Mouse (Mus musculus) intestine, embryonic 15.5 days (tissue): ENCODE data around the gene Atp6ap1l. TPM values are rescaled to one million over a fixed set of nuclear protein-coding genes. Genes with fewer than 3 reads are reported as not detected.
"Not testable (repeated sequence)": the region's sequence is repeated elsewhere in the genome, so short reads cannot be mapped to it uniquely, and the experiment has no call there.

Source experiments
- ATAC-seq: fragments of 200-750 bp; cut with Nextera tagmentation; 2 replicates; pipeline ENCODE4 v1.8.0; 2017; ENCODE audit warnings: moderate TSS enrichment, moderate library complexity
- H3K27ac ChIP-seq: fragments of 300-500 bp; sonication (generic); 2 replicates; pipeline ENCODE4 v1.5.1; 2015; ENCODE audit warnings: mild to moderate bottlenecking, inconsistent platforms
- H3K27me3 ChIP-seq: fragments of 300-500 bp; sonication (generic); replicated peaks from 2 replicates; pipeline ENCODE4 v1.6.1; 2015; ENCODE audit warnings: inconsistent platforms
- H3K36me3 ChIP-seq: fragments of 300-500 bp; sonication (generic); 2 replicates; pipeline ENCODE4 v1.6.1; 2015; ENCODE audit warnings: inconsistent platforms
- H3K4me1 ChIP-seq: fragments of 300-500 bp; sonication (generic); replicated peaks from 2 replicates; pipeline ENCODE4 v1.6.1; 2015; ENCODE audit warnings: inconsistent platforms
- H3K4me2 ChIP-seq: fragments of 300-500 bp; sonication (generic); replicated peaks from 2 replicates; pipeline ENCODE4 v1.6.1; 2015; ENCODE audit warnings: mild to moderate bottlenecking, inconsistent platforms
- H3K4me3 ChIP-seq: fragments of 300-500 bp; sonication (generic); replicated peaks from 2 replicates; pipeline ENCODE4 v1.5.1; 2015; ENCODE audit warnings: inconsistent platforms
- H3K9ac ChIP-seq: fragments of 300-500 bp; sonication (generic); 2 replicates; pipeline ENCODE4 v1.6.1; 2015; ENCODE audit warnings: inconsistent platforms
- H3K9me3 ChIP-seq: fragments of 300-500 bp; sonication (generic); 2 replicates; pipeline ENCODE4 v1.6.1; 2016; ENCODE audit warnings: inconsistent platforms
- WGBS: fragments of 180-500 bp; shearing (Covaris S2); methylation state at CpG from one replicate; pipeline ENCODE4 v1.1.7; 2015; 5-methylcytosine and 5-hydroxymethylcytosine counted together
- polyA plus RNA-seq: library from polyadenylated mRNA; unstranded; fragments of >200 nt; fragmentation: Nextera tagmentation; extraction: Ambion mirVana; gene quantifications from 2 replicates; pipeline ENCODE4 v1.2.1, GENCODE M21; 2015

Gene Atp6ap1l
- polyA plus RNA-seq = not detected in 2 replicates

DNA sequence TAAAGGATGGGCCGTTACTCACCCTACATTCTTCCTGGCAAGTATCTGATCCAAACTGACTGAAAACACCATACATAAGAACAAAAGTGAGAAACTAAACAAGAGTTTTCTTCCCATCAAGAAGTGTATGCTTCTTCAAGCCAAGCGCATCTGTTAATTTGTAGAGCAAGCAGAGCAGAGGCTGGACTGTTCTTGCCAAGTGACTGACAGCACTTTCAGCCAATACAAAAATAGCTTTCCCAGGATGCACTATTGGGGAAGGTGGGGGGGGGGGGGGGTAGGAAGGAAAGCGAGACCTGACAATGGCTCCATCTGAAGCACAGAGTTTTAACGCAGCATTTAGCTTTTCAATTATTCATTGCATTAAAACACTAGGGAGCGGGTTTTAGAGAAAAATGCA, at the start of gene Atp6ap1l:
TSS of gene Atp6ap1l (minus strand) at position 180 of the 400 bp plus-strand sequence.
- Histone ChIP-seq H3K4me1 (no peaks in the 10 kb centered on the region), H3K4me3 (no peak within 1 kb of the TSS), H3K36me3 (no peaks in the 10 kb centered on the region), H3K9me3 (no peaks in the 10 kb centered on the region), H3K27ac (no peak within 1 kb of the TSS), H3K27me3 (no peaks in the 10 kb centered on the region), H3K9ac (no peak within 1 kb of the TSS), H3K4me2 (no peak within 1 kb of the TSS)
- 93% methylated on average over 5 of the region's 5 CpGs for WGBS
- ATAC-seq = no peak

DNA sequence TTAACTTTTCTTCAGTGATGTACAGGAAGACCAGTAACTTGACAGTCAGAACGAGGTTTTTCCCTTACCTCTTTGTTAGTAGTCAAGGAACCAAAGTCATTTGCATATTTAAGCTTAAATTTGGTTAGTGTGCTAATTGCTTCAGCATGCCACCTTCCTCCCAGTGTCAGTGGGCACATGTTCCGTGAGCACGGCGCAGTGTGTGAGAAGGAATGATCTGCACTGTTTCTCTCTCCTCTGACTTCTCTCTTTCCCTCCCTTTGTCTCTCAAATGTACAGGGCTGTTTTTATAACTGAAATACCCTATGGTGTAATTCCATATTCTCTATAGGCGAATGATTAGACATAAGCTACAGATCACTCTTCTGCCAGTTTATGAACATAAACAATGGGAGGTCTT, 34.4 kb upstream of the Atp6ap1l start:
- H3K4me1 ChIP-seq = no peaks in the 10 kb centered on the region
- no peak overlapping the region for H3K9ac ChIP-seq
- 87% methylated on average over 5 of the region's 5 CpGs for WGBS
- no peaks in the 10 kb centered on the region for H3K36me3 ChIP-seq
- no peak overlapping the region for H3K4me3 ChIP-seq
- no peak for ATAC-seq
- no peaks in the 10 kb centered on the region for H3K9me3 ChIP-seq
- H3K4me2 ChIP-seq = no peak overlapping the region
- no peaks in the 10 kb centered on the region for H3K27me3 ChIP-seq
- H3K27ac ChIP-seq = no peak overlapping the region

DNA sequence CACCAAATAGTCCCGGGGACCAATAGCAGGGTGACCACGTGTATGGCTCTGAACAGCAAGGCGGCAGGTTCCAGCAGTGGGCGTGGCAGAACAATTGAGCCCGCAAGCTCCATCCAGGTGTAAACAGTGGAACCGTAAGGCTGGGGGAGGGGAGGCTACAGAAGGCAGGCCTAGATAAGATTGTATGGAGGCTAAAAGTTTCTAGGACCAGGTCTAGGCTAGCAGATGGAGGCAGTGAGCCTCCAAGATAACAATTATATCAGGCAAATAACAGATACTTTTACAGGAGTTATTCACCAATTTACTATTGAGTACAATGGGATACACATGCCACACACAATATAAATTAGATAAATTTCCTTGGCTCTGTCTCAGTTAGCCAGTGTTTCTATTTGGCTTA, 34.0 kb upstream of the Atp6ap1l start:
- WGBS = 46% methylated on average over 6 of the region's 6 CpGs
- Histone ChIP-seq H3K9ac (no peak overlapping the region), H3K36me3 (no peaks in the 10 kb centered on the region), H3K4me2 (no peak overlapping the region), H3K27me3 (no peaks in the 10 kb centered on the region), H3K4me3 (no peak overlapping the region), H3K9me3 (no peaks in the 10 kb centered on the region), H3K27ac (no peak overlapping the region), H3K4me1 (no peaks in the 10 kb centered on the region)
- ATAC-seq = peak; percentile 47; the same call in 1 of the 2 replicates

DNA sequence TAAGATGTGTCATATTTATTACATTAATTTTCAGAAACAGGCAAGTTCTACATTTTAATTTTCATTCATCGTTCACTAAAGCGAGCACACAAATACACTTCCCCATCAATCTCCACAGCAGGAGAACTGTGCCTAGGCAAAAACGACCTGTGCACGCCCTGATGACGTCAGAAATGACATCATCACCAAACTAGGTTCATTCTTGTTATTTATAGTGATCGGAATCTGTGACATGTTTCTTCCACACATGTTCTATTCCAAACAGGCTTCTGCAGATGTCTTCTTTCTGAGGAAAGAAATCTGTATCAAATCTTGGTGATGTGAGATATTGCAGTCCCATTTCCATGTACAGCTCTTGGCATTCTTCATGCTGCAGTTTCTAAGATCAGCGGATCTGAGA, 30.7 kb upstream of the Atp6ap1l start:
- Histone ChIP-seq H3K9ac (no peak overlapping the region), H3K9me3 (no peaks in the 10 kb centered on the region), H3K27ac (no peak overlapping the region), H3K27me3 (no peaks in the 10 kb centered on the region), H3K4me2 (no peak overlapping the region), H3K36me3 (no peaks in the 10 kb centered on the region), H3K4me1 (no peaks in the 10 kb centered on the region), H3K4me3 (no peak overlapping the region)
- whole genome bisulfite sequencing = 80% methylated on average over 7 of the region's 7 CpGs
- no peak for ATAC-seq

DNA sequence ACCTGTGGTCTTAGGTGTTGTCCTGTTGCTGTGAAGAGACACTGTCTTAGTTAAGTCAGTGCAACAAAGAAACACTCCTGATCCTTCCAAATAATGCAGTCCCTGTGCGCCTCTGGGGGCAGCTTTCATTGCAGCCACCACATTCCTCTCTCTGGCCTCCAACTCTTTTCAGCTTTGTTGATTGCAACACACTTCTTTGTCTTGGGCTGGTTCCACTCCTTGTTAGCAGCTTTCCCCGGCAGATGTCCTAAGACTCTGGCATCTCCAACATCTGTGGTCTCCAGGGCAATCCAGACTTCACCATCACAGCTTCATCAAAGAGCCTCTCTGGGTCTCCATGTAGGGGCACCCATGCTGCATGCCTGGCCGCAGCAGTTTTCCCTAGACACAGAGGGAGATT, 28.1 kb upstream of the Atp6ap1l start:
- H3K9ac ChIP-seq = no peak overlapping the region
- WGBS = 91% methylated on average over 3 of the region's 3 CpGs
- no peak for ATAC-seq

DNA sequence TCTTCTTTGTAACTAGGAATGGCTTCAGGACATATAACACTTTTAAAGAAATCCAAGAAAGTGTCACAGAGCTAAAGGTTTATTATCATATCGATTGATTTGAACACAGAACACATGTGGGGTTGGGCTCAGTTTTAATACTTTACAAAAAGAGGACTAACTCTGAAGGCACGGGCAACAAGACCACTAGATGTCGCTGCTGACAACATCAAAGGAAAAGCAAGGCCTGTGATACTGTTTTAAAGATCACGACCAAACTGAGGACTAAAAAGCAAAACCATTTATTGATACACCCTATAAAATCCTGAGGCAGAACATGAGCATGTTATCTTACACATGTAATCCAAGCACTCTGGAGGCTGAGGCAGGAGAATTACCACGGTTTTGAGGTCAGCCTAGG, 24.7 kb upstream of the Atp6ap1l start:
- no peaks in the 10 kb centered on the region for H3K36me3 ChIP-seq
- H3K4me2 ChIP-seq = no peak overlapping the region
- H3K4me1 ChIP-seq = no peaks in the 10 kb centered on the region
- no peak for ATAC-seq
- WGBS = 24% methylated on average over 5 of the region's 5 CpGs
- H3K9me3 ChIP-seq = no peaks in the 10 kb centered on the region
- H3K4me3 ChIP-seq = no peak overlapping the region
- H3K27ac ChIP-seq = no peak overlapping the region
- H3K27me3 ChIP-seq = no peaks in the 10 kb centered on the region
- H3K9ac ChIP-seq = no peak overlapping the region

More for the DNA sequence above, 28.1 kb upstream of the Atp6ap1l start:
- H3K27me3 ChIP-seq = no peaks in the 10 kb centered on the region
- H3K27ac ChIP-seq = no peak overlapping the region
- H3K9me3 ChIP-seq = no peaks in the 10 kb centered on the region
- no peak overlapping the region for H3K4me2 ChIP-seq
- no peaks in the 10 kb centered on the region for H3K36me3 ChIP-seq
- H3K4me1 ChIP-seq = no peaks in the 10 kb centered on the region
- H3K4me3 ChIP-seq = no peak overlapping the region

DNA sequence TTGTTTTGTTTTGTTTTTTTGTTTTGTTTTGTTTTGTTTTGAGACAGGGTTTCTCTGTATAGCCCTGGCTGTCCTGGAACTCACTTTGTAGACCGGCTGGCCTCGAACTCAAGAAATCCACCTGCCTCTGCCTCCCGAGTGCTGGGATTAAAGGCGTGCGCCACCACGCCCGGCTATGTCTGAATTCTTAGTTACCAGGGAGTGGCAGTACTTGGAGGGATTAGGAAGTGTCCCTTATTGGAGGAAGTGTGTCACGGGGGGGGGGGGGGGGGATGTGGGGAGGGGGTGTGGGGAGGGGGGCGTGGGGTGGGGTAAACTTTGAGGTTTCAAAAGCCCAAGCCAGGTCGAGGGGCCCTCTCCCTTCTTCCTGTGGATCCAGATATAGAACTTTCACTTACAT, 23.1 kb upstream of the Atp6ap1l start:
- not testable (repeated sequence) for H3K9me3 ChIP-seq
- WGBS = 92% methylated on average over 9 of the region's 10 CpGs

DNA sequence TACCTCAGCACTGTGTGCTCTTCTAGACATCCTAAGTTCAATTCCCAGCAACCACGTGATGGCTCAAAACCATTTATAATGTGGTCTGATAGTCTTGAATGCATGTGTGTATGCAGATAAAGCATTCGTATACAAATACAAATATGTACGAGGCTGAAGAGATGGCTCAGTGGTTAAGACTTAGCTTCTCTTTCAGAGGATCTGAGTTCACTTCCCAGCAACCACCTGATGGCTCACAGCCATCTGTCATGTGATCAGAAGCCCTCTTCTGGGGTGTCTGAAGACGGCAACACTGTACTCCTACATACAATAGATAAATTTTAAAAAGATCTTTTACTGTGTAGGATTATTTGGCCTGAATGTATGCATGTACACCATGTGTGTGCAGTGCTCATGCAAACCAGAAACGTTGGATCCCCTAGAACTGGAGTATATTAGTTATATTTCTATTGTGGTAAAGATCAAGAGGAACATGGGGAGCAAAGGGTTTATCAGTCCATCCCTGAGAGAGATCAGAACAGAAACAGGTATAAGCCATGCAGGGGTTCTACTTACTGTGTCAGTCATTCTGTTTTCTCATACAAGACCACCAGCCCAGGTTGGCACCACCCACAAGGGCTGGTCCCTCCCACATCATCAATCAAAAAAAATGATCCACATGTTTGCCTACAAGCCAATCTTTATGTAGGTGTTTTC, 21.9 kb upstream of the Atp6ap1l start:
- no peak overlapping the region for H3K9ac ChIP-seq
- WGBS = 73% methylated on average over 5 of the region's 5 CpGs

More for the DNA sequence above, 23.1 kb upstream of the Atp6ap1l start:
- not testable (repeated sequence) for ATAC-seq, H3K36me3 ChIP-seq, H3K4me2 ChIP-seq, H3K4me1 ChIP-seq, H3K27me3 ChIP-seq, H3K9ac ChIP-seq, H3K27ac ChIP-seq, H3K4me3 ChIP-seq

DNA sequence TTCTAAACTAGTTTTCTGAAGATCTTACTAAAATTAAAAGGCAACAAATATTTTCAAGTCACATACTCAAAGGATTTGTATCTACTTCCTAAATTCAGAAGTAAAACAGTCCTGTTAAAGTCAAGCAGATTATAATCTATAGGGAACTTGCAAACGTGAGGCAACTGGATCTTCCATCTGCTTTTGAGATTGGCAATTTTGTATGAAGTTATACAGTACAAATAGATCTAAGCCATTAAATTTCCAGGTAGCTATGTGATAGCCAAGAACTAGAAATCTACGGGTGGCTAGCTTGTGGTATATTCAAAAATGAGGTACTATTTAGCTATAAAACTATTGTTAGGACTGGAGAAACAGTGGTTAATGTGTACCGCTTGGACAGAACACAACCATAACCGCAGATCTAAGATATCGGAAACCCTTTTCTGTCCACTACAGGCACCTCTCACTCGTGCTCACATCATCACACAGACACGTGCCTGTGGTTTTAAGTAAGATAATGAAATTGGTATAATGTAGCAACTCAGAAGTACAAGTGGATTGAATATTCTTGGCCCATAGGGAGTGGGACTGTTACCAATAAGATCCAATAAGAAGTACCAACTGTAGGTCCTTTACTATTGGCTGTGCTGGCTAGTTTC, 21.1 kb upstream of the Atp6ap1l start:
- no peak for ATAC-seq
- Histone ChIP-seq H3K4me1 (no peaks in the 10 kb centered on the region), H3K27ac (no peak overlapping the region), H3K9ac (no peak overlapping the region), H3K27me3 (no peaks in the 10 kb centered on the region), H3K4me2 (no peak overlapping the region), H3K36me3 (no peaks in the 10 kb centered on the region), H3K9me3 (no peaks in the 10 kb centered on the region), H3K4me3 (no peak overlapping the region)
- whole genome bisulfite sequencing = 80% methylated on average over 7 of the region's 7 CpGs

More for the DNA sequence above, 21.9 kb upstream of the Atp6ap1l start:
- no peak overlapping the region for H3K4me3 ChIP-seq
- H3K36me3 ChIP-seq = no peaks in the 10 kb centered on the region
- no peak for ATAC-seq
- no peaks in the 10 kb centered on the region for H3K9me3 ChIP-seq
- H3K27me3 ChIP-seq = no peaks in the 10 kb centered on the region
- no peak overlapping the region for H3K4me2 ChIP-seq
- no peak overlapping the region for H3K27ac ChIP-seq
- no peaks in the 10 kb centered on the region for H3K4me1 ChIP-seq

DNA sequence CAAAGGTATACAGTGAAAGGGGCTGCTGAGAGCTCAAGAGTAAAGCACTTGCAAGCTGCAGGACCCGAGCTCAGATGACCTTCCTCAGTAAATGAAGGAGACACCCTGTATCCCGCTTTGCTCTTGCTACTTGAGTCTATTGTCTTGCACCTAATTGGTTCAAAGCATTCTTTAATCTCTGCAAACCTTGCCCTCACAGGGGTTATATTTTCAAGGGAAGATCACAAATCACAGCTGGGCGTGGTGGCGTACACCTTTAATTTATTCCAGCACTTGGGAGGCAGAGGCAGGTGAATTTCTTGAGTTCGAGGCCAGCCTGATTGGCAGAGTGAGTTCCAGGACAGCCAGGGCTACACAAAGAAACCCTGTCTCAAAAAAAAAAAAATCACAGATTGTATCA, 20.0 kb upstream of the Atp6ap1l start:
- ATAC-seq = no peak
- Histone ChIP-seq H3K36me3 (no peaks in the 10 kb centered on the region), H3K9me3 (no peaks in the 10 kb centered on the region), H3K4me1 (no peaks in the 10 kb centered on the region), H3K27ac (no peak overlapping the region), H3K4me3 (no peak overlapping the region), H3K4me2 (no peak overlapping the region), H3K27me3 (no peaks in the 10 kb centered on the region), H3K9ac (no peak overlapping the region)
- WGBS = 89% methylated on average over 5 of the region's 5 CpGs

DNA sequence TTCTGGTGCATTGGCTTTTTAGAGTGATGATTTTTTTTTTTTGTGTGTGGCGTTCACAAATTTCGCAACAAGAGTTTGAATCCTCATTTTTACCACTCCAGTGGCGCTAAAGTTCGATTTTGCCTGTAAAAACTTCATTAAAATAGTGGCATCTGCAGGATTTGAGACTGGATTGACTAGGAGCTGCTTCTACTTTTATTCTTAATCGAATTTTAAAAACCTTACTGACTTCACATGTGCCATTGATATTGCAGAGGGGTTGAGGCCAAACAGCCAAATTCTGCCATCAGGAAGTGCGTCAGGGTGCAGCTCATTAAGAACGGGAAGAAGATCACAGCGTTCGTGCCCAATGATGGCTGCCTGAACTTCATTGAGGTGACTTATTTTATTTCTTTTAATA, 18.9 kb upstream of the Atp6ap1l start:
- H3K36me3 ChIP-seq = no peaks in the 10 kb centered on the region
- H3K27ac ChIP-seq = no peak overlapping the region
- peak overlapping the region; percentile 57 for H3K4me2 ChIP-seq
- peak overlapping the region; percentile 73 for H3K4me3 ChIP-seq
- H3K4me1 ChIP-seq = no peaks in the 10 kb centered on the region
- no peaks in the 10 kb centered on the region for H3K27me3 ChIP-seq
- WGBS = 53% methylated on average over 9 of the region's 9 CpGs
- no peaks in the 10 kb centered on the region for H3K9me3 ChIP-seq
- ATAC-seq = no peak
- H3K9ac ChIP-seq = peak overlapping the region; percentile 95

DNA sequence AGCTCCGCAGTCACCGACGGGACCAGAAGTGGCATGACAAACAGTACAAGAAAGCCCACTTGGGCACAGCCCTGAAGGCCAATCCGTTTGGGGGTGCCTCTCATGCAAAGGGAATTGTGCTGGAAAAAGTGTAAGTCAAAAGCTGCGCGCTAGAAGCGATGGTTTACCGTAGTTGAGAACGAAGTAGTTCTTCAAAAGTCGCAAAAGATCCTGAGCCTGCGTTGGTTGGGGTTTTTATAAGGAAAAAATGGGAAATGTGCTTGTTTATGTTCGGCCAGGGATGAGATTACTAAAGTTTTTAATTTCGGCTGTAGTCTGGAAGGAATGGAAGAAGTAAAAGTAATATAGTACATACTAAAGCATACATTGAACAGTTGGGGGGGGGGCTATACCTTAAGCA, 18.5 kb upstream of the Atp6ap1l start:
- under 1% methylated on average over 13 of the region's 13 CpGs for WGBS
- H3K4me2 ChIP-seq = peak overlapping the region; percentile 57
- H3K36me3 ChIP-seq, H3K27ac ChIP-seq, H3K4me1 ChIP-seq, ATAC-seq, H3K27me3 ChIP-seq, H3K9me3 ChIP-seq: not testable (repeated sequence)
- peak overlapping the region; percentile 73 for H3K4me3 ChIP-seq
- peak overlapping the region; percentile 95 for H3K9ac ChIP-seq
